Mouse (Mus musculus) cerebellum, adult 2 months (tissue): ENCODE measurements around the gene Rragc. TPM values are rescaled to one million over a fixed set of nuclear protein-coding genes. Genes with fewer than 3 reads are reported as not detected.

ENCODE experiments used
- DNase-seq, 2 experiments: peaks; one replicate each; pipeline ENCODE4 v3.0.0; 2021
- H3K27ac ChIP-seq: fragments of 200-500 bp; 2 replicates; pipeline ENCODE4 v1.5.1; 2012; ENCODE audit warnings: low read length, control low read depth, inconsistent platforms; ENCODE audit not compliant: insufficient read depth
- H3K27me3 ChIP-seq: fragments of 200-500 bp; 2 replicates; pipeline ENCODE4 v1.6.1; 2012; ENCODE audit warnings: inconsistent platforms, mild to moderate bottlenecking, low read length, moderate library complexity; ENCODE audit not compliant: control insufficient read depth, insufficient read depth
- H3K4me1 ChIP-seq: fragments of 200-500 bp; 2 replicates; pipeline ENCODE4 v1.6.1; 2011; ENCODE audit warnings: low read length; ENCODE audit not compliant: control insufficient read depth, insufficient read depth
- H3K4me3 ChIP-seq: fragments of 200-500 bp; replicated peaks from 2 replicates; pipeline ENCODE3; 2011; ENCODE audit warnings: mild to moderate bottlenecking, low read depth, low read length, control low read depth; ENCODE audit not compliant: insufficient read depth
- CTCF ChIP-seq: fragments of 200-500 bp; IDR thresholded peaks from 2 replicates; pipeline ENCODE4 v1.5.1; 2011; ENCODE audit warnings: low read depth, mild to moderate bottlenecking, control low read depth, low read length, moderate library complexity, borderline replicate concordance; ENCODE audit not compliant: insufficient read depth
- POLR2A ChIP-seq: fragments of 200-500 bp; IDR thresholded peaks from 2 replicates; pipeline ENCODE4 v1.6.1; 2011; ENCODE audit warnings: low read length, control low read depth, borderline replicate concordance; ENCODE audit not compliant: insufficient read depth
- WGBS: fragments of 180-500 bp; shearing (Covaris S2); methylation state at CpG from one replicate; pipeline ENCODE4 v1.1.7; 2018; 5-methylcytosine and 5-hydroxymethylcytosine counted together
- polyA plus RNA-seq: library from polyadenylated mRNA; depleted of rRNA; stranded (reverse); fragments of >200 nt; gene quantifications from 2 replicates; pipeline ENCODE4 v1.2.3, GENCODE M21; 2012

Gene Rragc
- polyA plus RNA-seq, 1 experiment, result 83.9 TPM

DNA sequence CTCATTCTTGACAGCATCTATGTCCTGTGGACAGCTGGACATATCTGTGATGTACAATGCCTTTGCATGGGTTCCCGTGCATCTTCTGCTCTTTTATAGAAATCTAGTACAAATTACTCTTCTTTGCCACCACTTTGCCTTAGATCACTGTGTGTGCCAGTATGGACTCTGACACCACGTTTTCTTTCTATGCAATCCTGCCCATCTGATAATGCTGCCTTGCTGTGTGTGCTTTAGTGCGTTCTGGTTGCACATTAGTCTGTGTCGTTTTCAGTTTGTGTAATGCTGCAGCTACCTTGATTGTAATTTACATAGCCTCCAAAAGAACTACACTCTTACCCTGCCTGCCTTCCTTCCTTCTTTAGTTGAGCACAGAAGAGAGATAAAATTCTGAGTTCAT lies 5.7 kb upstream of the Rragc start:
- WGBS, result 86% methylated on average over 4 of the region's 4 CpGs
- no peaks in the 10 kb centered on the region for H3K27me3 ChIP-seq
- no peak for DNase-seq
- H3K27ac ChIP-seq, result no peak overlapping the region
- no peaks in the 10 kb centered on the region; the same call in 1 of the 2 replicates for H3K4me1 ChIP-seq
- no peak overlapping the region for H3K4me3 ChIP-seq
- TF ChIP-seq CTCF (no peak), POLR2A (no peak)

DNA sequence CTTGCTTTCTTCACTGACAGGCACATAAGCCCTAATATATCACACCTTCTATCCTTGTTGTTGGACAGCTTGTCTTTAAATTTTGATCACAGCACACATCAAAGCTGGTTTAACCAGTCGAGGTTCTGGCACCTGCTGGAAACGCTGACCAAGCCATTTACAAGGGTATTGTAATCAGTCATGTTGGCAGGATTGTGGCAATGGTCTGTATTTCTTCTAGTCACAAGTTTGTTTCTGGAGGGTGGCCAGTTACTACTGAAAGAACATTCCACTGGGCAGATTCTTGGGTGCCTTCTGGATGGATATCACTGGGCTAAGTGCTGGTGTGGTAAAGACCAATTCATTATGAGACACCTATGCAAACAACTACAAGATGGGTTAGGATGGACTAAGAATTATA lies 4.8 kb upstream of the Rragc start:
- 65% methylated on average over 2 of the region's 2 CpGs for WGBS
- DNase-seq, result no peak
- no peak overlapping the region for H3K4me3 ChIP-seq
- no peaks in the 10 kb centered on the region for H3K27me3 ChIP-seq
- no peaks in the 10 kb centered on the region; the same call in 1 of the 2 replicates for H3K4me1 ChIP-seq
- no peak overlapping the region for H3K27ac ChIP-seq
- TF ChIP-seq POLR2A (no peak), CTCF (no peak)

DNA sequence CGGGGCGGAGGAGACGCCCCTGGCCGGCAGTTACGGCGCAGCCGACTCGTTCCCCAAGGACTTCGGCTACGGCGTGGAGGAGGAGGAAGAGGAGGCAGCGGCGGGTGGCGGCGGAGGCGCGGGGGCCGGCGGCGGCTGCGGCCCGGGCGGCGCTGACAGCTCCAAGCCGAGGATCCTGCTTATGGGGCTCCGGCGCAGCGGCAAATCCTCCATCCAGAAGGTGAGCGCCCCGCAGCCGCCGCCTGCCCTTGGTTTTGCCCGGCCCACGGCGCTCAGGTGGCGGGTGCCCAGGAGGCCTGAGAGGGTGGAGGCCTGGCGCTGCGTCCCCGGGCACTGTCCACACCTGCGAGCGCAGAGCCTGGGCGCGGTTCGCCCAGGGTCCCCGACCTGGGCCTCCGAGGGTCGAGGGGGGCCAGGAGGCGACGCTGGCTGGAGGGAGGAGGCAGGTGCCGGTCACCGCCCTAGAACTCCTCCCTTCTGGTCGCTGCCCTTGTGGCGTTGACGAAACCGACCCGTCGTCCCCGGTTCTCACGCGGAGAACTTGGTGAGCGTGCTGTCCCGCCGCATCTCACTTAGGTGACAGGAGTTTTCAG lies 398 bp downstream of the Rragc start, which contains the start of gene 4930535I16Rik:
TSS of gene 4930535I16Rik (minus strand) at position 475 of the 593 bp plus-strand sequence.
- under 1% methylated on average over 61 of the region's 63 CpGs for WGBS
- H3K4me1 ChIP-seq, result peaks cover 6% of the 10 kb centered on the region
- H3K27me3 ChIP-seq, result no peaks in the 10 kb centered on the region
- peak within 1 kb of the TSS; percentile 89 for H3K27ac ChIP-seq
- TF ChIP-seq CTCF, result no peak
- TF ChIP-seq POLR2A, result no peak
- no peak for DNase-seq
- H3K4me3 ChIP-seq, result peak within 1 kb of the TSS; percentile 65

GRCm38 (mm10) chr4:123918851-123919250 lies 1.6 kb downstream of the Rragc start:
- H3K27me3 ChIP-seq, result no peaks in the 10 kb centered on the region
- WGBS, result 48% methylated on average over 2 of the region's 2 CpGs
- TF ChIP-seq CTCF (0 out of 2 replicates have a peak, but pooled peaks have one; percentile 1), POLR2A (no peak)

GRCm38 (mm10) chr4:123921055-123921565 lies 3.9 kb downstream of the Rragc start:
- DNase-seq, result no peak
- no peaks in the 10 kb centered on the region for H3K27me3 ChIP-seq
- TF ChIP-seq CTCF (no peak), POLR2A (no peak)
- no peak overlapping the region for H3K4me3 ChIP-seq
- H3K4me1 ChIP-seq, result peaks cover 6% of the 10 kb centered on the region
- no peak overlapping the region for H3K27ac ChIP-seq
- WGBS, result 88% methylated on average over 4 of the region's 4 CpGs

More at GRCm38 (mm10) chr4:123918851-123919250, 1.6 kb downstream of the Rragc start:
- Histone ChIP-seq H3K4me3 (peak overlapping the region; percentile 30), H3K27ac (no peak overlapping the region), H3K4me1 (peaks cover 6% of the 10 kb centered on the region)
- peak in 1 of 2 experiments; percentile 20 for DNase-seq

DNA sequence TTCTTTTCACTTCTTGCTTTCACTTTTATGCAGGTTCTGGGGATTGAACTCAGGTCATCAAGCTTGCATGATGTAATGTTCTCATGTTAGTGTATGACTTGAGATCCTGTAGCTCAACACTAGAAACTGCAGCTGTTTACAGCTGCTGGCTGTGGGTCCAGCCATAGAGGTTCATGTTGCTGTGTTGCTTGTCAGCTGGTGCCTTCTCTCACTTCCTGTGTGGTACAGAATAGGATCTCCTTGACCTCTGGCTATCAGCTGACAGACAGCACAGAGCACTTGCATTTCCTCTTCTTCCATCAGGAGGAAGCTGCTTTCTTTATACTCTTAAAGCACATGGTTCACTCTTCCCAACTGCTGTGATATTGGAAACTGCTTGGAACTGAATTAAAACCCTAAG lies 10.7 kb downstream of the Rragc start:
- no peaks in the 10 kb centered on the region for H3K27me3 ChIP-seq
- no peak overlapping the region for H3K27ac ChIP-seq
- no peak for DNase-seq
- no peak for TF ChIP-seq CTCF
- TF ChIP-seq POLR2A, result no peak
- no peaks in the 10 kb centered on the region for H3K4me1 ChIP-seq
- H3K4me3 ChIP-seq, result no peak overlapping the region

DNA sequence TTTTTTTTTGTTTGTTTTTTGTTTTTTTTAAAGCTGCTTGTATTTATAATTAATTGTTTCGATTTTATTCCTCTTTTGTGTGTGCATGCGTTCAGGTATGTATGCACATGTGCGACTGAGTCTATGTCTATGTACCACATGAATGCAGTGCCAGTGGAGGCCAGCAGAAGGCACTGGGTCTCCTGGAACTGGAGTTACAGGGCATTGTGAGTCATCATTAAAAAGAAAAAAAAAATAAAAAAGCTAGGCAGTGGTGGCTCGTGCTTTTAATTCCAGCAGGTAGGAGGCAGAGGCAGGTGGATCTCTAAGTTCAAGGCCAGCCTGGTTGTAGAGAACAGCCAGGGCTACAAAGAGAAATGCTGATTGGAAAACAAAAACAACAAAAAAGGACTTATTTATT lies 12.7 kb downstream of the Rragc start:
- H3K27me3 ChIP-seq, result no peaks in the 10 kb centered on the region
- TF ChIP-seq CTCF, result no peak
- TF ChIP-seq POLR2A, result no peak
- H3K4me3 ChIP-seq, result no peak overlapping the region

DNA sequence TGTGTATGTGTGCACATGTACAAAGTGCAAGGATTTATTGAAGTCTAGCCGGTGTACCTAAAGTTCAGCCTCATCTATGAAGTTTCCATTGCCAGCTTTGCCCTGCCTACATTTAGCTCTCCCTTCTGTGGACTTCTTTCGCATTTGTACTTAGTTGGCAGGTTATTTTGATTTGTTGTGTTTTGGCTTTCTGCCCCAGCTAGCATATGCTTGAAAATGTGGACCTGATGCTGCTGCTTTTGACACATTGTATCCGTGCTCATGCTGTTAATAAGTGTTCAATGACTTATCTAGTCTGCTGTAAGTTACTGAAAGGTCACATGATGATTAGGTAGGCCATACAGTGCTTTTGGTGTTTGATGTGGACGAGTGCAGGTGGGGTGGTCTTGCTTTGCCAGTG lies 17.1 kb downstream of the Rragc start:
- no peak overlapping the region for H3K27ac ChIP-seq
- H3K27me3 ChIP-seq, result no peaks in the 10 kb centered on the region
- H3K4me1 ChIP-seq, result peaks cover 11% of the 10 kb centered on the region
- peak; percentile 25 to 69 for DNase-seq
- TF ChIP-seq POLR2A, result no peak
- no peak for TF ChIP-seq CTCF
- no peak overlapping the region for H3K4me3 ChIP-seq
- WGBS, result 28% methylated on average over 4 of the region's 4 CpGs

More for the DNA sequence above, 12.7 kb downstream of the Rragc start:
- Histone ChIP-seq H3K27ac (no peak overlapping the region), H3K4me1 (peaks cover 8% of the 10 kb centered on the region)
- no peak for DNase-seq
- 94% methylated on average over 4 of the region's 4 CpGs for WGBS
